Mouse (Mus musculus) heart, postnatal 0 days (tissue): ENCODE results near the gene Gcnt3.

Source experiments
- CTCF ChIP-seq: IDR thresholded peaks from 2 replicates; pipeline ENCODE4 v1.5.1; 2016; ENCODE audit warnings: antibody characterized with exemption, control low read depth, low read depth
- EP300 ChIP-seq: IDR thresholded peaks from 2 replicates; pipeline ENCODE4 v1.6.1; 2016; ENCODE audit warnings: antibody characterized with exemption, low read depth

DNA sequence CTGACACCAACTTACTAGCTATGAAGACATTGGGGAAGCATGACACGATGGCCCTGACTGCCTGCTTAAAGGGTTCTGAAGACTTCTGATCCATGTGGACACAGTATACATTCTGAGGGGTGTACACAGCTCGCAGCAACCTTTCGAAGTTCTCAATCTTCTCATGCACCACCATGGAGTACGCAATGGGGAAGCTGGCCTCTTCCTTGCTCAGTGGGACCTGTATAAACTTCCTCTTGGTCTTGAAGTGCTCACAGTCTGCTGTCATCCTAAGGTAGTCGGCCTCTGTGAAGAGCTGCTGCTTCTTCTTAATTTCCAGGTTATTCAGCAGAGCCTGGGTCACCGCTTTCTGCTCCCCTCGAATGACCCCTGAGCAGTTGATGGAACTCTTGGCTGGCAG, 3.2 kb downstream of the Gcnt3 start:
- TF ChIP-seq CTCF (no peak), EP300 (no peak)
